Mouse (Mus musculus) stomach, postnatal 0 days (tissue): ENCODE results near the gene Slc5a3. TPM values are rescaled to one million over a fixed set of nuclear protein-coding genes. Genes with fewer than 3 reads are reported as not detected.

Source experiments
- ATAC-seq: fragments of 200-750 bp; cut with Nextera tagmentation; 2 replicates; pipeline ENCODE4 v1.8.0; 2017; ENCODE audit not compliant: low FRiP score, low TSS enrichment
- DNase-seq: peaks from one replicate; pipeline ENCODE4 v3.0.0-alpha.2; 2016; ENCODE audit warnings: low spot score
- H3K27ac ChIP-seq: fragments of 300-500 bp; sonication (generic); replicated peaks from 2 replicates; pipeline ENCODE4 v1.5.1; 2014; ENCODE audit warnings: mild to moderate bottlenecking, control low read depth
- H3K27me3 ChIP-seq: fragments of 300-500 bp; sonication (generic); 2 replicates; pipeline ENCODE4 v1.6.1; 2014; ENCODE audit warnings: low read length; ENCODE audit not compliant: control insufficient read depth, insufficient read depth
- H3K36me3 ChIP-seq: fragments of 300-500 bp; sonication (generic); 2 replicates; pipeline ENCODE4 v1.6.1; 2014; ENCODE audit warnings: low read length, mixed read lengths; ENCODE audit not compliant: control insufficient read depth, insufficient read depth
- H3K4me1 ChIP-seq: fragments of 300-500 bp; sonication (generic); replicated peaks from 2 replicates; pipeline ENCODE4 v1.6.1; 2014; ENCODE audit warnings: antibody characterized with exemption; ENCODE audit not compliant: control insufficient read depth, insufficient read depth
- H3K4me2 ChIP-seq: fragments of 300-500 bp; sonication (generic); replicated peaks from 2 replicates; pipeline ENCODE4 v1.6.1; 2014; ENCODE audit warnings: low read depth, mild to moderate bottlenecking, control low read depth, moderate library complexity
- H3K4me3 ChIP-seq: fragments of 300-500 bp; sonication (generic); 2 replicates; pipeline ENCODE4 v1.5.1; 2014; ENCODE audit warnings: low read depth, low read length, control low read depth
- H3K9ac ChIP-seq: fragments of 300-500 bp; sonication (generic); 2 replicates; pipeline ENCODE4 v1.6.1; 2014; ENCODE audit warnings: mild to moderate bottlenecking, low read length, control low read depth, mixed read lengths
- H3K9me3 ChIP-seq: fragments of 300-500 bp; sonication (generic); 2 replicates; pipeline ENCODE4 v1.6.1; 2016; ENCODE audit warnings: low read length; ENCODE audit not compliant: control insufficient read depth
- CTCF ChIP-seq: IDR thresholded peaks from 2 replicates; pipeline ENCODE4 v1.5.1; 2016; ENCODE audit warnings: antibody characterized with exemption, low read depth, mild to moderate bottlenecking, moderate library complexity
- EP300 ChIP-seq: optimal IDR thresholded peaks from 2 replicates; pipeline ENCODE3; 2016; ENCODE audit warnings: antibody characterized with exemption
- WGBS: fragments of 180-500 bp; shearing (Covaris S2); extraction: QIAGEN DNeasy Blood & Tissue Kit; methylation state at CpG from one replicate; pipeline ENCODE4 v1.1.7; 2014; 5-methylcytosine and 5-hydroxymethylcytosine counted together
- polyA plus RNA-seq: library from polyadenylated mRNA; unstranded; fragments of >200 nt; fragmentation: Nextera tagmentation; extraction: Ambion mirVana; gene quantifications from 2 replicates; pipeline ENCODE4 v1.2.1, GENCODE M21; 2015

The Slc5a3 gene
- polyA plus RNA-seq, 1 experiment from 2014 or later, result 1.9 TPM

GRCm38 (mm10) chr16:92083771-92084453 lies 25.8 kb downstream of the Slc5a3 start:
- no peak overlapping the region for H3K27ac ChIP-seq
- 86% methylated on average over 10 of the region's 10 CpGs for WGBS

GRCm38 (mm10) chr16:92089225-92089624 lies 31.1 kb downstream of the Slc5a3 start:
- Histone ChIP-seq H3K4me1 (no peaks in the 10 kb centered on the region), H3K9me3 (no peaks in the 10 kb centered on the region), H3K36me3 (no peaks in the 10 kb centered on the region), H3K9ac (no peak overlapping the region), H3K4me2 (no peak overlapping the region), H3K4me3 (no peak overlapping the region), H3K27me3 (no peaks in the 10 kb centered on the region), H3K27ac (no peak overlapping the region)
- 56% methylated on average over 3 of the region's 3 CpGs for WGBS
- DNase-seq (no peak), ATAC-seq (no peak)
- no peak for TF ChIP-seq CTCF
- no peak for TF ChIP-seq EP300

More at GRCm38 (mm10) chr16:92083771-92084453, 25.8 kb downstream of the Slc5a3 start:
- Histone ChIP-seq H3K4me2 (no peak overlapping the region), H3K4me3 (no peak overlapping the region), H3K27me3 (no peaks in the 10 kb centered on the region), H3K9me3 (no peaks in the 10 kb centered on the region), H3K36me3 (no peaks in the 10 kb centered on the region), H3K9ac (no peak overlapping the region), H3K4me1 (no peaks in the 10 kb centered on the region)
- ATAC-seq, result no peak
- TF ChIP-seq EP300 (no peak), CTCF (no peak)
- DNase-seq, result no peak

GRCm38 (mm10) chr16:92091876-92092275 lies 33.8 kb downstream of the Slc5a3 start:
- Histone ChIP-seq H3K4me1 (no peaks in the 10 kb centered on the region), H3K36me3 (no peaks in the 10 kb centered on the region), H3K9ac (no peak overlapping the region), H3K4me3 (no peak overlapping the region), H3K4me2 (no peak overlapping the region), H3K27ac (no peak overlapping the region), H3K27me3 (no peaks in the 10 kb centered on the region), H3K9me3 (no peaks in the 10 kb centered on the region)
- no peak for TF ChIP-seq EP300
- no peak for TF ChIP-seq CTCF
- DNase-seq, result no peak
- 85% methylated on average over 5 of the region's 5 CpGs for WGBS
- no peak for ATAC-seq

GRCm38 (mm10) chr16:92098351-92099051 lies 40.4 kb downstream of the Slc5a3 start:
- H3K9ac ChIP-seq, result no peak overlapping the region
- ATAC-seq, result no peak
- H3K36me3 ChIP-seq, result no peaks in the 10 kb centered on the region
- peak; percentile 11 for DNase-seq
- H3K4me3 ChIP-seq, result no peak overlapping the region
- WGBS, result 49% methylated on average over 10 of the region's 10 CpGs
- no peaks in the 10 kb centered on the region for H3K9me3 ChIP-seq
- no peak for TF ChIP-seq EP300
- TF ChIP-seq CTCF, result no peak
- no peak overlapping the region for H3K4me2 ChIP-seq
- no peak overlapping the region for H3K27ac ChIP-seq
- H3K4me1 ChIP-seq, result no peaks in the 10 kb centered on the region
- no peaks in the 10 kb centered on the region for H3K27me3 ChIP-seq

- DNase-seq (no peak), ATAC-seq (no peak)
- H3K4me3 ChIP-seq, result no peak overlapping the region
- no peak overlapping the region for H3K4me2 ChIP-seq
- 79% methylated on average over 16 of the region's 16 CpGs for WGBS
- no peak overlapping the region for H3K27ac ChIP-seq
- TF ChIP-seq CTCF (no peak), EP300 (no peak)
- no peaks in the 10 kb centered on the region for H3K36me3 ChIP-seq
- no peaks in the 10 kb centered on the region; the same call in 1 of the 2 replicates for H3K4me1 ChIP-seq
- no peaks in the 10 kb centered on the region for H3K27me3 ChIP-seq
- H3K9me3 ChIP-seq, result no peaks in the 10 kb centered on the region
- H3K9ac ChIP-seq, result no peak overlapping the region
Measured at GRCm38 (mm10) chr16:92099598-92099997, 41.5 kb downstream of the Slc5a3 start.

- Histone ChIP-seq H3K27me3 (no peaks in the 10 kb centered on the region), H3K4me2 (no peak overlapping the region), H3K4me3 (no peak overlapping the region), H3K9me3 (no peaks in the 10 kb centered on the region), H3K27ac (no peak overlapping the region), H3K9ac (no peak overlapping the region), H3K4me1 (no peaks in the 10 kb centered on the region; the same call in 1 of the 2 replicates), H3K36me3 (no peaks in the 10 kb centered on the region)
- ATAC-seq, result no peak
- WGBS, result 58% methylated on average over 4 of the region's 4 CpGs
- TF ChIP-seq CTCF (no peak), EP300 (no peak)
- no peak for DNase-seq
Measured at GRCm38 (mm10) chr16:92100111-92100510, 42.0 kb downstream of the Slc5a3 start.
